Mouse (Mus musculus) stomach, postnatal 0 days (tissue): ENCODE data around the gene Tnr. TPM values are rescaled to one million over a fixed set of nuclear protein-coding genes. Genes with fewer than 3 reads are reported as not detected.

Experiments used
- ATAC-seq: fragments of 200-750 bp; cut with Nextera tagmentation; 2 replicates; pipeline ENCODE4 v1.8.0; 2017; ENCODE audit not compliant: low FRiP score, low TSS enrichment
- DNase-seq: peaks from one replicate; pipeline ENCODE4 v3.0.0-alpha.2; 2016; ENCODE audit warnings: low spot score
- H3K27ac ChIP-seq: fragments of 300-500 bp; sonication (generic); replicated peaks from 2 replicates; pipeline ENCODE4 v1.5.1; 2014; ENCODE audit warnings: mild to moderate bottlenecking, control low read depth
- H3K27me3 ChIP-seq: fragments of 300-500 bp; sonication (generic); 2 replicates; pipeline ENCODE4 v1.6.1; 2014; ENCODE audit warnings: low read length; ENCODE audit not compliant: control insufficient read depth, insufficient read depth
- H3K36me3 ChIP-seq: fragments of 300-500 bp; sonication (generic); 2 replicates; pipeline ENCODE4 v1.6.1; 2014; ENCODE audit warnings: low read length, mixed read lengths; ENCODE audit not compliant: control insufficient read depth, insufficient read depth
- H3K4me1 ChIP-seq: fragments of 300-500 bp; sonication (generic); replicated peaks from 2 replicates; pipeline ENCODE4 v1.6.1; 2014; ENCODE audit warnings: antibody characterized with exemption; ENCODE audit not compliant: control insufficient read depth, insufficient read depth
- H3K4me2 ChIP-seq: fragments of 300-500 bp; sonication (generic); replicated peaks from 2 replicates; pipeline ENCODE4 v1.6.1; 2014; ENCODE audit warnings: low read depth, mild to moderate bottlenecking, control low read depth, moderate library complexity
- H3K4me3 ChIP-seq: fragments of 300-500 bp; sonication (generic); 2 replicates; pipeline ENCODE4 v1.5.1; 2014; ENCODE audit warnings: low read depth, low read length, control low read depth
- H3K9ac ChIP-seq: fragments of 300-500 bp; sonication (generic); 2 replicates; pipeline ENCODE4 v1.6.1; 2014; ENCODE audit warnings: mild to moderate bottlenecking, low read length, control low read depth, mixed read lengths
- H3K9me3 ChIP-seq: fragments of 300-500 bp; sonication (generic); 2 replicates; pipeline ENCODE4 v1.6.1; 2016; ENCODE audit warnings: low read length; ENCODE audit not compliant: control insufficient read depth
- CTCF ChIP-seq: IDR thresholded peaks from 2 replicates; pipeline ENCODE4 v1.5.1; 2016; ENCODE audit warnings: antibody characterized with exemption, low read depth, mild to moderate bottlenecking, moderate library complexity
- EP300 ChIP-seq: optimal IDR thresholded peaks from 2 replicates; pipeline ENCODE3; 2016; ENCODE audit warnings: antibody characterized with exemption
- WGBS: fragments of 180-500 bp; shearing (Covaris S2); extraction: QIAGEN DNeasy Blood & Tissue Kit; methylation state at CpG from one replicate; pipeline ENCODE4 v1.1.7; 2014; 5-methylcytosine and 5-hydroxymethylcytosine counted together
- polyA plus RNA-seq: library from polyadenylated mRNA; unstranded; fragments of >200 nt; fragmentation: Nextera tagmentation; extraction: Ambion mirVana; gene quantifications from 2 replicates; pipeline ENCODE4 v1.2.1, GENCODE M21; 2015

Tnr gene
- polyA plus RNA-seq, 1 experiment from 2014 or later, result 0.10 TPM

DNA sequence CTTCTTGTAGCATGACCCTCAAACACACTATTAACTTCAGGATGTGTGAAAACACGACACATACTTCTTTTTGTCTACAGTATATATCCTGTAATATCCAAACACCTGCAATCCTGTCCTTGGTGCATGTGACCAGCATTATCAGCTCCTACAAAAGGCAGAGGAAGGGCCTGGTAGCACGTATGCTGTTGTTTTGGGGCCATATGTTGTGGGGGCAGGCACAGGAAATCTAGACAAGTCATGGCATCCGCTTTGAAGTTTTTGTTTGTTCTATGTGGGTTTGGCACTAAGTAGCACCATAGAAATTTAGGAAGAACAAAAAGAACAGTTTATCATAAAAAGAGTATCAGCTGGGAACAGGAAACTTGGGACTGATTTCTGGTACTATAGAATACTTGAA is 105.5 kb downstream of the Tnr start:
- no peaks in the 10 kb centered on the region for H3K9me3 ChIP-seq
- 65% methylated on average over 3 of the region's 3 CpGs for WGBS
- no peak overlapping the region for H3K27ac ChIP-seq
- H3K9ac ChIP-seq, result no peak overlapping the region
- no peaks in the 10 kb centered on the region for H3K36me3 ChIP-seq
- no peak overlapping the region for H3K4me3 ChIP-seq
- H3K4me1 ChIP-seq, result no peaks in the 10 kb centered on the region
- TF ChIP-seq EP300, result no peak
- TF ChIP-seq CTCF, result no peak
- no peaks in the 10 kb centered on the region for H3K27me3 ChIP-seq
- no peak overlapping the region for H3K4me2 ChIP-seq
- no peak for DNase-seq
- ATAC-seq, result no peak

DNA sequence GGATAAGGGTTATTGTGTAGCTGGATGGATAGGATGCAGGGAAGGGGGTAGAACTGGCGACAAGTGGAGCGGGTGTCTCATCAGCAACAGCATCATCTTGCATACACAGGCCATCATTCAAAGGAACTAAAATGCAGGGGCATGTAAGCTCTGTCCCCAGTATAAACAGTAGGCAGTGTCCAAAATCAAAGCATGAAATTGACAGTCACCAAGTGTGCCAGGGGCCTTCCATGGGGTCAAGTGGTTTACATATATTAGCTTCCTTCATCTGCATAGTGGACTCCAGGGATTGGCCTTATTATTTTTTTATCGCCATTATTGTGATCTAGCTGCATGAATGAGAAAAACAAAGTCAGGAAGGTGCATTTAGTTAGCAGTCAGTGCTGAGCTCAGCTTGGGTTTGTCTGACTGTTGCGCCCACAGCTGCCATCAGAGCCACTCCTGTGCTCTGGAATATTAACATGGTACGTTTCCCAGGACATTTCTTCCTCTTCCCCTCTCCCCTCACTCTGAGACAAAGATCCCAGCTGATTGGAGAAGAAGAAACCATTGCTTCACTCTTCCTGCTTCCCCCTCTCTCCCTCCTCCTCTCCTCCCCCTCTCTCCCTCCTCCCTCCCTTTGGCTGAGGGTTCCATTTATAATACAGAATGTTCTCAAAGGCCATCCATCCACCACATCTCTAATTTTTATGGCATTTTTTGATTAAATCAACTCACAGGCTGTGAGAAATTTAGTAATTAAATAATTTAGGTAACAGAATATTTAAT is 106.4 kb downstream of the Tnr start:
- WGBS, result 80% methylated on average over 5 of the region's 5 CpGs
- no peak for DNase-seq
- H3K9me3 ChIP-seq, result no peaks in the 10 kb centered on the region
- TF ChIP-seq EP300 (no peak), CTCF (no peak)
- no peak overlapping the region for H3K4me3 ChIP-seq
- no peak overlapping the region for H3K9ac ChIP-seq
- H3K36me3 ChIP-seq, result no peaks in the 10 kb centered on the region
- H3K27me3 ChIP-seq, result no peaks in the 10 kb centered on the region
- no peak overlapping the region for H3K27ac ChIP-seq
- ATAC-seq, result no peak
- no peaks in the 10 kb centered on the region for H3K4me1 ChIP-seq
- H3K4me2 ChIP-seq, result no peak overlapping the region

DNA sequence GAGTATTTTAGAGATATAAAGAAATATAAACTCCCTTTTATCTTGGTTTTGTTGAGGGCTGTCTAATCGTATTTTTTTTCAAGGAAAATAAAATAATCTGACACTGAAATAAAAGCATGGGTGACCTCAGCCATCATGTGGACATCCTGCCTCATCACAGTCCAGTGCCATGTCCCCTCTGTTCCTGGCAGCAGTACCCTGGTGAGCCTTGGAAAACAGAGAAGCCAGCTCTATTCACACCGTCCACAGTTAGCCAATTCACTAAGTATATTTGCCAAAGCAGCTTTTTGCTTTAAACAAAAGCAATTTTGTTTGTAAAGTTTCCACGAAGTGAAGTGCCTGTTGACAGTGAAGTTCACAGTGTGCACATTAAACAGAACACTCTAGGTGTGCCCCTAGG is 109.0 kb downstream of the Tnr start:
- ATAC-seq (no peak), DNase-seq (no peak)
- Histone ChIP-seq H3K4me2 (no peak overlapping the region), H3K4me1 (no peaks in the 10 kb centered on the region), H3K27me3 (no peaks in the 10 kb centered on the region), H3K9ac (no peak overlapping the region), H3K9me3 (no peaks in the 10 kb centered on the region), H3K36me3 (no peaks in the 10 kb centered on the region), H3K4me3 (no peak overlapping the region), H3K27ac (no peak overlapping the region)
- TF ChIP-seq EP300, result no peak
- TF ChIP-seq CTCF, result no peak
- WGBS, result 50% methylated on average over 3 of the region's 3 CpGs

DNA sequence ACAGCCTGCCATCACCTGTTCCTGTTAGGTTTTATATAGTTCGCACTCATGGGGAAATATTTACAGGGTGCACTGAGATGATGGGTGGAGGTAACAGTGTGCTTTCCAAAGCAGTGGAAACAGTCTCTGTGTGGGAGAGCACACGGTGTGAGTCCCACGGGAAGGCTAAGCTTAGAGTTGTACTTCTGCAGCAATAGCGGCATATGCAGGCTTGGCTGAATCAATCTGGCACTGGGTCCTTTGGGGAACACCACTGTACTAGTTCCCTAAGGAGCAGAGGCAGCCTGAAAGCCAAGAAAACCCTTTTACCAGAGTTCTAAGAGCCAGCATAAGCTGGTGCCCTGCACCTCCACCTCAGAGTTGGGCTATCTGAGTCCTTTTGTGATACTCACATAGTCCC is 115.8 kb downstream of the Tnr start:
- no peak for TF ChIP-seq CTCF
- TF ChIP-seq EP300, result no peak
- H3K36me3 ChIP-seq, result no peaks in the 10 kb centered on the region
- WGBS, result 86% methylated on average over 4 of the region's 4 CpGs

DNA sequence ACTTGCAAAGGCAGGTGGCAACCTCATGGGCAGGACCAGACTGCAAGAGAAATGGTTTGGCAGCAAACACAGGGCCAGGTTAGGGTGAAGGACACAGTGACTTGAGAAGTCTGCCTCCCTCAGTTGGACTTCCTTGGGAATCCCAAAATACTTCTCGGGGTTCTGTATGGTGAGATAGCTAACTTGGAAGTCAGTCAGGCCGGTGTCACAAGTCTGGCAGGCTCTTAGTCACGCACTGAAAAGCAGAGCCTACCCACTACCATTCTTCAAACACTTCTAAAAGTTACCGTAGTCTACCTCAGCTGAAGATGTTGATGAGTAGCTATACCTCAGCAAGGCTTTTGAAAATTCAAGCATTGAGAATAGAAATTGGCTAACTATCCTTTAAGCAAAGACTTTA is 122.2 kb downstream of the Tnr start:
- WGBS, result 87% methylated on average over 4 of the region's 4 CpGs

More for the DNA sequence above, 115.8 kb downstream of the Tnr start:
- ATAC-seq (no peak), DNase-seq (no peak)
- Histone ChIP-seq H3K27ac (no peak overlapping the region), H3K4me3 (no peak overlapping the region), H3K9ac (no peak overlapping the region), H3K27me3 (no peaks in the 10 kb centered on the region), H3K4me1 (no peaks in the 10 kb centered on the region), H3K4me2 (no peak overlapping the region), H3K9me3 (no peaks in the 10 kb centered on the region)

DNA sequence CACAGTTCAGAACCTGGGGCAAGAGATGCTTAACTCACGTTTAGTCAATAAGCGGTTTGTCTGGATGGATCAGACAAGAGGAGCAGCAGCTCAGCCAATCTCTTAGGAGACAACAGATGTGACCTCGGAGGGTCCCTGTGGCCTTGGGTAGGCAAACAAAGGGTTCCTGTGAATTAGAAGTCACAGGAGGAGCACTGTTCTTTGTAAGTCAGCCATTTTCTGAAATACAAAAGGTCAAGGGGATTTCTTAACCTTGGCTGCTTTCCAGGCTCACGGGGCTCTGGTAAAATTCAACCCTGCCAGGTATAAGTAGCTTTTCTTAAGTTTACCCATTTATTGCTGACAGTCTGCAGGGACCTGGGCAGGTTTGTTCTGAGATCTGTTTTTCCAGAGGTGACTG is 126.9 kb downstream of the Tnr start:
- no peaks in the 10 kb centered on the region for H3K9me3 ChIP-seq
- no peak overlapping the region for H3K27ac ChIP-seq
- no peak overlapping the region for H3K4me3 ChIP-seq
- TF ChIP-seq CTCF, result no peak
- no peak for TF ChIP-seq EP300
- 30% methylated on average over 4 of the region's 4 CpGs for WGBS
- no peaks in the 10 kb centered on the region for H3K27me3 ChIP-seq
- H3K4me1 ChIP-seq, result no peaks in the 10 kb centered on the region
- ATAC-seq, result no peak
- H3K36me3 ChIP-seq, result no peaks in the 10 kb centered on the region
- H3K4me2 ChIP-seq, result no peak overlapping the region
- no peak overlapping the region for H3K9ac ChIP-seq
- DNase-seq, result no peak

More for the DNA sequence above, 122.2 kb downstream of the Tnr start:
- Histone ChIP-seq H3K36me3 (no peaks in the 10 kb centered on the region), H3K4me1 (no peaks in the 10 kb centered on the region), H3K27ac (no peak overlapping the region), H3K4me2 (no peak overlapping the region), H3K9ac (no peak overlapping the region), H3K9me3 (no peaks in the 10 kb centered on the region), H3K4me3 (no peak overlapping the region), H3K27me3 (no peaks in the 10 kb centered on the region)
- DNase-seq (no peak), ATAC-seq (no peak)
- TF ChIP-seq EP300 (no peak), CTCF (no peak)
